Mouse (Mus musculus) ES-E14 (cell line): ENCODE data around the gene Srbd1.

ENCODE experiments used
- CHD2 ChIP-seq: IDR thresholded peaks from 2 replicates; pipeline ENCODE4 v1.6.1; 2014; ENCODE audit warnings: mild to moderate bottlenecking, low read depth, low read length, inconsistent platforms
- HCFC1 ChIP-seq: IDR thresholded peaks from 2 replicates; pipeline ENCODE4 v1.6.1; 2012; ENCODE audit warnings: low read length, inconsistent platforms, borderline replicate concordance; ENCODE audit not compliant: insufficient read depth
- MAFK ChIP-seq: IDR thresholded peaks from 2 replicates; pipeline ENCODE4 v1.6.1; 2014; ENCODE audit warnings: mild to moderate bottlenecking, low read depth, low read length, inconsistent platforms; ENCODE audit not compliant: insufficient read depth
- ZC3H11A ChIP-seq: IDR thresholded peaks from 2 replicates; pipeline ENCODE4 v1.6.1; 2012; ENCODE audit warnings: low read depth, mild to moderate bottlenecking, inconsistent platforms, low read length, borderline replicate concordance
- ZNF384 ChIP-seq: IDR thresholded peaks from 2 replicates; pipeline ENCODE4 v1.6.1; 2012; ENCODE audit warnings: low read depth, low read length, inconsistent platforms

- no peak for TF ChIP-seq MAFK
- no peak for TF ChIP-seq CHD2
- no peak for TF ChIP-seq ZC3H11A
- no peak for TF ChIP-seq HCFC1
- no peak for TF ChIP-seq ZNF384
These were observed 132.4 kb downstream of the Srbd1 start for GRCm38 (mm10) chr17:86012576-86012975.
